In genomic region chr17:48261868-48262267, GRCm38 (mm10) we compare ENCODE assay signal across 17 mouse cellular contexts. TPM values are rescaled to one million over a fixed set of nuclear protein-coding genes. Genes with fewer than 3 reads are reported as not detected.
"Had no signal": no experiment of that assay in that cellular context is flagged by ENCODE, and none has a peak within 500 bp of the region (broad histone marks: within the 10 kb centered on the region; RNA-seq: fewer than 3 reads in every experiment).

No protein-coding gene starts in this region.

- ATAC-seq: liver, postnatal 0 days; midbrain, embryonic 15.5 days had no signal

- H3K4me1 ChIP-seq: lung, embryonic 15.5 days; midbrain, embryonic 15.5 days had no signal

- H3K9me3 ChIP-seq: limb, embryonic 10.5 days; liver, embryonic 13.5 days; midbrain, embryonic 15.5 days had no signal

- H3K36me3 ChIP-seq: limb, embryonic 10.5 days; liver, embryonic 13.5 days; lung, embryonic 15.5 days; midbrain, embryonic 15.5 days had no signal

- H3K4me3 ChIP-seq: left cerebral cortex, adult 2 months; limb, embryonic 10.5 days; liver, embryonic 13.5 days; lung, embryonic 15.5 days; megakaryocyte, embryonic 14.5 days; midbrain, embryonic 15.5 days had no signal

- DNase-seq: kidney, adult 18-20 months; kidney, postnatal 25 days; liver, embryonic 13.5 days; liver, postnatal 0 days; right cerebral cortex, postnatal 14 days; thymus, postnatal 4 days had no signal

- H3K9ac ChIP-seq: liver, embryonic 13.5 days; liver, postnatal 0 days; lung, embryonic 15.5 days; midbrain, embryonic 15.5 days had no signal

- H3K27me3 ChIP-seq: liver, embryonic 13.5 days; lung, embryonic 15.5 days; midbrain, embryonic 15.5 days had no signal

- H3K4me2 ChIP-seq: liver, embryonic 13.5 days; lung, embryonic 15.5 days; midbrain, embryonic 11.5 days; midbrain, embryonic 15.5 days had no signal

- H3K27ac ChIP-seq: left cerebral cortex, adult 2 months; limb, embryonic 10.5 days; lung, embryonic 15.5 days; midbrain, embryonic 15.5 days; stomach, postnatal 0 days had no signal

RNA-seq across cellular contexts. Expression of gene Treml4, which starts 2.2 kb away (rescaled TPM):
- total RNA-seq: layer of hippocampus, postnatal 25 days; left cerebral cortex, postnatal 14 days had no signal
- polyA plus RNA-seq: limb, embryonic 10.5 days; midbrain, embryonic 15.5 days had no signal

RNA-seq across cellular contexts. Expression of gene Trem3, which starts 14.3 kb away (rescaled TPM):
- total RNA-seq: layer of hippocampus, postnatal 25 days had no signal
- polyA plus RNA-seq: limb, embryonic 14.5 days; midbrain, embryonic 11.5 days; midbrain, embryonic 15.5 days; neural tube, embryonic 14.5 days; stomach, postnatal 0 days had no signal

RNA-seq across cellular contexts. Expression of gene Trem1, which starts 29.3 kb away (rescaled TPM):
- total RNA-seq: layer of hippocampus, postnatal 25 days; left cerebral cortex, adult 2 months; left cerebral cortex, postnatal 14 days had no signal
- polyA plus RNA-seq: limb, embryonic 10.5 days; midbrain, embryonic 11.5 days; midbrain, embryonic 15.5 days; neural tube, embryonic 14.5 days; stomach, postnatal 0 days had no signal

RNA-seq across cellular contexts. Expression of gene Treml2, which starts 37.4 kb away (rescaled TPM):
- polyA plus RNA-seq: midbrain, embryonic 15.5 days had no signal

RNA-seq across cellular contexts. Expression of gene B430306N03Rik, which starts 54.1 kb away (rescaled TPM):
- polyA plus RNA-seq: limb, embryonic 10.5 days; neural tube, embryonic 14.5 days had no signal
